Mouse (Mus musculus): ENCODE results near the gene Cysltr2. TPM values are rescaled to one million over a fixed set of nuclear protein-coding genes. Genes with fewer than 3 reads are reported as not detected.

Cysltr2 gene
- polyA plus RNA-seq, 1 experiment from 2014 or later = not detected

DNA sequence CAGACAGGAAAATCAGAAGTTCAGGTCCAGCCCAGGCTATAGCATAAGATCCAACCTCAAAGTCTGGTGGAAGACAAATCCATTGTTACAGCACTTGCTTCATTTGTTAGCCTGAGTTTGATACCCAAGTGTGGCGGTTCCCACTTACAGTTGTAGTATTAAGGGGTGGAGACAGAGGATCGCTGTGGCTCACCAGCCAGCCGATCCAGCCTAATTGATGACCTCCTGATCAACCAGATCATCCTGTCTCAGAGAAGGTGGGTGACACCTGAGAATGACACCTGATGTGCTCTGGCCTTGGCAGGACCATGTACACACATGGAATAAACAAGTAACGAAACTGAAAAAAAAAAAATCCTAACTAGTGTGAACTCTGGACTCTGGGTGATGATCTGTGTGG, 47.1 kb downstream of the Cysltr2 start:
- ATAC-seq (ENCODE audit: low FRiP score) (no peak), DNase-seq (ENCODE audit: low spot score) (no peak)
- no peak overlapping the region for H3K4me2 ChIP-seq (replicated peaks)
- H3K36me3 ChIP-seq (replicated peaks; ENCODE audit: control insufficient read depth, insufficient read depth) = no peaks in the 10 kb centered on the region
- WGBS = 89% methylated on average over 4 of the region's 4 CpGs
- H3K27ac ChIP-seq = no peak overlapping the region
- H3K27me3 ChIP-seq (ENCODE audit: control insufficient read depth, insufficient read depth, low read length) = no peaks in the 10 kb centered on the region
- H3K4me3 ChIP-seq (replicated peaks; ENCODE audit: low read length) = no peak overlapping the region
- H3K9me3 ChIP-seq (ENCODE audit: control insufficient read depth, low read length) = no peaks in the 10 kb centered on the region
- no peak overlapping the region for H3K9ac ChIP-seq
- no peaks in the 10 kb centered on the region for H3K4me1 ChIP-seq (replicated peaks; ENCODE audit: control insufficient read depth, insufficient read depth, low read length)

GRCm38 (mm10) chr14:73000325-73000724, 48.6 kb downstream of the Cysltr2 start:
- peak; percentile 76 for DNase-seq (ENCODE audit: low spot score)
- Histone ChIP-seq H3K36me3 (replicated peaks; ENCODE audit: control insufficient read depth, insufficient read depth) (no peaks in the 10 kb centered on the region), H3K27ac (no peak overlapping the region), H3K9me3 (ENCODE audit: control insufficient read depth, low read length) (no peaks in the 10 kb centered on the region), H3K9ac (no peak overlapping the region), H3K4me2 (replicated peaks) (no peak overlapping the region), H3K27me3 (ENCODE audit: control insufficient read depth, insufficient read depth, low read length) (no peaks in the 10 kb centered on the region), H3K4me1 (replicated peaks; ENCODE audit: control insufficient read depth, insufficient read depth, low read length) (no peaks in the 10 kb centered on the region), H3K4me3 (replicated peaks; ENCODE audit: low read length) (no peak overlapping the region)
- no peak for ATAC-seq (ENCODE audit: low FRiP score)
- WGBS = 45% methylated on average over 10 of the region's 10 CpGs

GRCm38 (mm10) chr14:72998111-72998510, 50.8 kb downstream of the Cysltr2 start:
- Histone ChIP-seq H3K4me1 (replicated peaks; ENCODE audit: control insufficient read depth, insufficient read depth, low read length) (no peaks in the 10 kb centered on the region), H3K36me3 (replicated peaks; ENCODE audit: control insufficient read depth, insufficient read depth) (no peaks in the 10 kb centered on the region), H3K9me3 (ENCODE audit: control insufficient read depth, low read length) (no peaks in the 10 kb centered on the region), H3K27ac (no peak overlapping the region), H3K9ac (no peak overlapping the region), H3K27me3 (ENCODE audit: control insufficient read depth, insufficient read depth, low read length) (no peaks in the 10 kb centered on the region), H3K4me2 (replicated peaks) (no peak overlapping the region), H3K4me3 (replicated peaks; ENCODE audit: low read length) (no peak overlapping the region)
- DNase-seq (ENCODE audit: low spot score) (no peak), ATAC-seq (ENCODE audit: low FRiP score) (peak; percentile 8; the same call in 1 of the 2 replicates)
- 24% methylated on average over 6 of the region's 6 CpGs for WGBS

DNA sequence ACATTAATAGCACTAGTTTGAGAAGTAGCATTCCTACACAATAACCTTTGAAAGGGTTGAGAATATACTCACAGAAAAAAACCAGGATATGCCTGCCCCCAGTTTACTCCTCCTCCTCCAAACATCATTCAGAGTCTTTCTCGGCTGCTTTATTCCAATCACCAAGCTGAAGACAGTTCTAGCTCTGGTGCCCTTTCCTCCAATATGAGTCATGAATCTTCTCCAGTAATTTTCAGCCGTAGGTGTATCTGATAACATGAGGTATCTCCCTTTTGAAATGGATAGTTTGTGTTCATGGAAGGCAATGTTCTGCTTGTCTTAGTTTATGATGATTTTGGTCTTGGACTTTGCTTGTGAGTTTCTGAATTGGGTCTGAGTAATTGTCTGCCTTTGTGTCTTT, 62.9 kb downstream of the Cysltr2 start:
- H3K27me3 ChIP-seq (ENCODE audit: control insufficient read depth, insufficient read depth, low read length) = no peaks in the 10 kb centered on the region
- no peaks in the 10 kb centered on the region for H3K36me3 ChIP-seq (replicated peaks; ENCODE audit: control insufficient read depth, insufficient read depth)
- H3K4me3 ChIP-seq (replicated peaks; ENCODE audit: low read length) = no peak overlapping the region
- no peak overlapping the region for H3K9ac ChIP-seq
- DNase-seq (ENCODE audit: low spot score) (no peak), ATAC-seq (ENCODE audit: low FRiP score) (no peak)
- H3K9me3 ChIP-seq (ENCODE audit: control insufficient read depth, low read length) = no peaks in the 10 kb centered on the region
- H3K4me2 ChIP-seq (replicated peaks) = no peak overlapping the region
- H3K4me1 ChIP-seq (replicated peaks; ENCODE audit: control insufficient read depth, insufficient read depth, low read length) = peaks cover 9% of the 10 kb centered on the region
- 94% methylated on average over 2 of the region's 2 CpGs for WGBS
- no peak overlapping the region for H3K27ac ChIP-seq

- ATAC-seq (ENCODE audit: low FRiP score) (no peak), DNase-seq (ENCODE audit: low spot score) (no peak)
- no peaks in the 10 kb centered on the region for H3K9me3 ChIP-seq (ENCODE audit: control insufficient read depth, low read length)
- no peaks in the 10 kb centered on the region for H3K27me3 ChIP-seq (ENCODE audit: control insufficient read depth, insufficient read depth, low read length)
- H3K4me3 ChIP-seq (replicated peaks; ENCODE audit: low read length) = no peak overlapping the region
- WGBS = 93% methylated on average over 5 of the region's 5 CpGs
- peaks cover 9% of the 10 kb centered on the region for H3K4me1 ChIP-seq (replicated peaks; ENCODE audit: control insufficient read depth, insufficient read depth, low read length)
- H3K4me2 ChIP-seq (replicated peaks) = no peak overlapping the region
- no peak overlapping the region for H3K9ac ChIP-seq
- H3K27ac ChIP-seq = no peak overlapping the region
- no peaks in the 10 kb centered on the region for H3K36me3 ChIP-seq (replicated peaks; ENCODE audit: control insufficient read depth, insufficient read depth)
These were observed 63.8 kb downstream of the Cysltr2 start for GRCm38 (mm10) chr14:72985113-72985512.

DNA sequence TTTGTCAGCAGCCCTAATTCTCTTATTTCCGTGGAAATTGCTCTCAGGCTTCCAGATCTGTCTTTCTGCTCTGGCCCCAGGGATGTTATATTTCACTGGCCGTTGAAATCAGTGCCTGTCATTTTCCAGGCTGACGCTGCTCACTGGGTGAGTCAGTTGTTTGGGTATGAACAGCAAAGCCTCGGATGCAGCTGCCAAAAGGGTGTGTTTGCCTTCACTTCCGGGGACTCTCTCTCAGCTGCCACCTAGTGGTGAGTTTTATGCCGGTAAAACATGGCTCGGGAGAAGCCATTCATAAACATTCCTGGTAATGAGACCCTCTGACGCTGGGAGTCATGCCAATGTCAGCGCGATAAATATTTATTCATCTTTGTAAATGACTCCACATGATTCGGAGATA, 65.5 kb downstream of the Cysltr2 start:
- peak; percentile 95 for DNase-seq (ENCODE audit: low spot score)
- WGBS = 8% methylated on average over 11 of the region's 11 CpGs
- H3K4me2 ChIP-seq (replicated peaks) = peak overlapping the region; percentile 50
- ATAC-seq (ENCODE audit: low FRiP score) = peak; percentile 87
- peak overlapping the region; percentile 72 for H3K27ac ChIP-seq
- no peaks in the 10 kb centered on the region for H3K27me3 ChIP-seq (ENCODE audit: control insufficient read depth, insufficient read depth, low read length)
- H3K4me1 ChIP-seq (replicated peaks; ENCODE audit: control insufficient read depth, insufficient read depth, low read length) = peaks cover 9% of the 10 kb centered on the region
- peak overlapping the region; percentile 21 for H3K4me3 ChIP-seq (replicated peaks; ENCODE audit: low read length)
- no peaks in the 10 kb centered on the region for H3K9me3 ChIP-seq (ENCODE audit: control insufficient read depth, low read length)
- H3K9ac ChIP-seq = peak overlapping the region; percentile 46
- no peaks in the 10 kb centered on the region for H3K36me3 ChIP-seq (replicated peaks; ENCODE audit: control insufficient read depth, insufficient read depth)

GRCm38 (mm10) chr14:72982981-72983436, 65.9 kb downstream of the Cysltr2 start:
- Histone ChIP-seq H3K9ac (peak overlapping the region; percentile 46), H3K4me2 (replicated peaks) (peak overlapping the region; percentile 50), H3K9me3 (ENCODE audit: control insufficient read depth, low read length) (no peaks in the 10 kb centered on the region), H3K4me3 (replicated peaks; ENCODE audit: low read length) (peak overlapping the region; percentile 21), H3K27ac (peak overlapping the region; percentile 72), H3K36me3 (replicated peaks; ENCODE audit: control insufficient read depth, insufficient read depth) (no peaks in the 10 kb centered on the region), H3K27me3 (ENCODE audit: control insufficient read depth, insufficient read depth, low read length) (no peaks in the 10 kb centered on the region), H3K4me1 (replicated peaks; ENCODE audit: control insufficient read depth, insufficient read depth, low read length) (peaks cover 9% of the 10 kb centered on the region)
- WGBS = 41% methylated on average over 12 of the region's 12 CpGs
- DNase-seq (ENCODE audit: low spot score) (peak; percentile 31), ATAC-seq (ENCODE audit: low FRiP score) (peak; percentile 73)

GRCm38 (mm10) chr14:72980761-72981160, 68.2 kb downstream of the Cysltr2 start:
- H3K4me3 ChIP-seq (replicated peaks; ENCODE audit: low read length) = no peak overlapping the region
- H3K36me3 ChIP-seq (replicated peaks; ENCODE audit: control insufficient read depth, insufficient read depth) = no peaks in the 10 kb centered on the region
- DNase-seq (ENCODE audit: low spot score) (no peak), ATAC-seq (ENCODE audit: low FRiP score) (no peak)
- no peaks in the 10 kb centered on the region for H3K27me3 ChIP-seq (ENCODE audit: control insufficient read depth, insufficient read depth, low read length)
- no peak overlapping the region for H3K4me2 ChIP-seq (replicated peaks)
- H3K9me3 ChIP-seq (ENCODE audit: control insufficient read depth, low read length) = no peaks in the 10 kb centered on the region
- peaks cover 9% of the 10 kb centered on the region for H3K4me1 ChIP-seq (replicated peaks; ENCODE audit: control insufficient read depth, insufficient read depth, low read length)
- H3K9ac ChIP-seq = no peak overlapping the region
- no peak overlapping the region for H3K27ac ChIP-seq
- 53% methylated on average over 3 of the region's 3 CpGs for WGBS

DNA sequence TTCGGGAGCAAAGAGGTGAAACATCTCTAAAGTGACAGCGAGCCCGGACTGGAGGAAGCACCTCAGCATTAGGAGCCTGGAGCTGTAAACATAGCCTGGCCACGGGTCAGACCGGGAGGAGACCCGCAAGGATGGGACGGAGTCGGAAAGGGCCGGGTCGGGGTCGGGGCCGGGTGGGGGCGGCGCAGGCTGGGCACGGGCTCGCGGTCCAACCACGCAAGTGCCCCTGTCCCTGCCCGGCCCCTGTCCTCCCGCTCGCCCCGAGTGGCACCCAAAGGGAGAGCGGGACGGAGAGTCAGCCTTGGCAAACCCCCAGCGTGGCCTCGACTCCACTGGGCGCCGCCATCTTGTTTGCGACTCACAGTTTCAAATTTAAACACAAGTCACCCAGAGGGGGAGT, 68.8 kb downstream of the Cysltr2 start:
- 96% methylated on average over 29 of the region's 29 CpGs for WGBS
- H3K4me1 ChIP-seq (replicated peaks; ENCODE audit: control insufficient read depth, insufficient read depth, low read length) = peaks cover 9% of the 10 kb centered on the region
- H3K4me2 ChIP-seq (replicated peaks) = no peak overlapping the region
- no peak for DNase-seq (ENCODE audit: low spot score)
- H3K27me3 ChIP-seq (ENCODE audit: control insufficient read depth, insufficient read depth, low read length) = no peaks in the 10 kb centered on the region
- no peaks in the 10 kb centered on the region for H3K9me3 ChIP-seq (ENCODE audit: control insufficient read depth, low read length)
- H3K36me3 ChIP-seq (replicated peaks; ENCODE audit: control insufficient read depth, insufficient read depth) = no peaks in the 10 kb centered on the region
- no peak for ATAC-seq (ENCODE audit: low FRiP score)
- H3K4me3 ChIP-seq (replicated peaks; ENCODE audit: low read length) = no peak overlapping the region
- no peak overlapping the region for H3K27ac ChIP-seq
- no peak overlapping the region for H3K9ac ChIP-seq

GRCm38 (mm10) chr14:72976111-72976510, 72.8 kb downstream of the Cysltr2 start:
- Histone ChIP-seq H3K4me3 (replicated peaks; ENCODE audit: low read length) (no peak overlapping the region), H3K4me2 (replicated peaks) (no peak overlapping the region), H3K9me3 (ENCODE audit: control insufficient read depth, low read length) (no peaks in the 10 kb centered on the region), H3K9ac (no peak overlapping the region), H3K27me3 (ENCODE audit: control insufficient read depth, insufficient read depth, low read length) (no peaks in the 10 kb centered on the region), H3K27ac (no peak overlapping the region), H3K36me3 (replicated peaks; ENCODE audit: control insufficient read depth, insufficient read depth) (no peaks in the 10 kb centered on the region), H3K4me1 (replicated peaks; ENCODE audit: control insufficient read depth, insufficient read depth, low read length) (no peaks in the 10 kb centered on the region)
- no peak for ATAC-seq (ENCODE audit: low FRiP score)
- DNase-seq (ENCODE audit: low spot score) = no peak
- 80% methylated on average over 2 of the region's 2 CpGs for WGBS

Measured in hindbrain, embryonic 14.5 days (tissue).